Mouse (Mus musculus): ENCODE measurements at regions not wholly inside any gene's neighbourhood (a gene's known extent, or its start where the extent isn't known, plus 50 kb on each side); places are given as distances from the start of the nearest gene placed in this dataset.
A peak's percentile ranks its signal among the peaks of the same experiment; 100 is the strongest.
"Not testable (repeated sequence)": the region's sequence is repeated elsewhere in the genome, so short reads cannot be mapped to it uniquely, and the experiment has no call there.

GRCm38 (mm10) chr8:7323067-7323675 lies 1337.9 kb downstream of the Efnb2 start:
- DNase-seq (ENCODE audit: low spot score in 2 of 2), result no peak

DNA sequence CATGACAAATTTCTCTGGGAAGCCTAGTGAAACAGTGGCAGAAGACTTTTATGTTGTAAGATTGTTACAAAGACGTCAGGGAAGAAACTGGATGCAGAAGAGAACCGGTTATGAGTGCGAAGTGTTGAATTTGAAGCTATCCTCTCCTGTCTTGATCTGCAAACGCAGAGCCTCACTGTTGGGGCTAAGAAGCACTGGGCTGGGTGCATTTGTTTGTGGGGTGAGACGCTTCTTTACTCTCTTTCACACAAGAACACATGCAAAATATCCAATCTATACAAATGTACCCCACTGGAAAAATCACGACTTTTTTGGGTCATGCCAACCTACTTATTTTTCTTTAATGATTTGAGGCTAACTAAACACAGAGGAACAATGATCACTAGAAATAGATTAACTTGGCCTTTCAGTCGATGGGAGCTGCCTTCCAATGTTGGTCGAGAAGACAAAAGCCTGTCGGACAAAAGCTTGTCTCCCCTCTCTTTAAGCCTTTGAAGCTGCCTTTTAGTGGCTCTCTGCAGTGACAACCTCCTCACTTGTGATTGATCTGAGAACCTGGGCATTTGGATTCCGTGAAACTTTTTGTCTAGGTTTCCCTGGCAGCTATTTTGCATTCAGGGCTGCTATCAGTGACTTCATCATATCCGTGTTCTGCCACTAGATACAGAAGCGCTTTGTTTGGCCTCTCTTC lies 1338.5 kb downstream of the Efnb2 start:
- DNase-seq (ENCODE audit: low spot score in 2 of 2), result no peak

DNA sequence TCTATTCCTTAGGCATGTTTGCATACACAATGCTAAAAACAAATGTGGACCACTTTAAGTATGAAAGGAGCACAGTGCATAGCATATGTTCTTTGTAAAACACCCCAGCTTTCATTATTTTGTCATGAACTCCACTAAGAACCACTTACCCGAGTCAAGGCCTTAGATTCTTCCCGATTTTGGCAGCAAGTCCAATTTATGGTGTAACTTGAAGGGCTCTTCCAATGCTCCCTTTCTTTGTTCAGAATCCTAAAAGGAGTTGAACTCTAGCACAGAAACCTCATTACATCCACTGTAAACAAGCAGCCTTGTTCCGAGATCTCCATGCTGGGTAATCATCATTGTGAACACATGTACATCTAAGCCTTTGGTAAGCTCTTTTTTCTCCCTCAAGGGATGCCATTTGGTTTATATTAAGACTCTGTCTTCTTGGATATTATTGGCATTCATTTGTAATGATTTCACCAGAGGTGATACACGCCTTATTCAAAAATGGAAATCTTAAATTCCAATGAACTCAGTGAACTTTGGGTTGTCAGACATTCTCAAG lies 1344.2 kb downstream of the Efnb2 start:
- DNase-seq (ENCODE audit: low spot score in 2 of 2), result no peak

- no peak for DNase-seq (ENCODE audit: low spot score in 2 of 2)
Measured at GRCm38 (mm10) chr8:7309239-7309638, 1351.8 kb downstream of the Efnb2 start.

DNA sequence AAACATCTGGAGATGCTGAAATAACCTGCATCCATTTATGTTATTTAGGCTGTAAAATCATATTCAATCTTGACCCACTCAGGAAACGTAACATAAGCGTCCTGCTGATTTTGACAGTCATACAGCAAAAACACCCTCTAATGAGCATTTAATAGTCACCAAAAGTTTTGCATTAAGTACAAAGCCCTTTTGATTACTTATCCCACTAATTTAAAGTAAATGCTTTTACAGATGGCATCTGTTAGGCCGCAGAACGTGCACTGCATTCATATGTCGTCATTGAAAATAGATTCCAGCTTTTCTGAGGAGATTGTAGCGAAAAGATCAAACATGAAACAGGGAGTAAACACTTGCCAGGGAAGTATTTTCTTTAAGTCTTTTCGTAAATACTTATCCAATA lies 1371.7 kb downstream of the Efnb2 start:
- no peak for DNase-seq (ENCODE audit: low spot score in 2 of 2)

DNA sequence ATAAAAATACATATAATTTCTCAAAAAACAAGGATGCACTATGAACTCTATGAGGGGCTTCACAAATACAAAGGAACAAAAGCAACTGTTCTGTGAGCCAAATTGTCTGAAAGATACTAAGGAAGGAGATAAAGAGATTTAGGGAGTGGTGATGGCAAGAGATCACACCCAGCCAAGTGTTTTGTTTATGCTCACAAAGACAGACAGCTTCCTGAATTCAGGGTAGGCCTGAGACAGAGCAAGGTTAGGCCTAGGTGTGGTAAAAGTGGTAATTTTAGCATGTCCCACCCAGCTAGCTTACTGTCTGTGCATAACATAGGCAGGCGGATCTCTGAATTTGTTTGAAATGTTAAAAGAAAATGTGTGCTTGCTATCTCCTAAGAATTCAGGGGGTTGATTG lies 1374.5 kb downstream of the Efnb2 start:
- DNase-seq (ENCODE audit: low spot score in 2 of 2), result no peak

DNA sequence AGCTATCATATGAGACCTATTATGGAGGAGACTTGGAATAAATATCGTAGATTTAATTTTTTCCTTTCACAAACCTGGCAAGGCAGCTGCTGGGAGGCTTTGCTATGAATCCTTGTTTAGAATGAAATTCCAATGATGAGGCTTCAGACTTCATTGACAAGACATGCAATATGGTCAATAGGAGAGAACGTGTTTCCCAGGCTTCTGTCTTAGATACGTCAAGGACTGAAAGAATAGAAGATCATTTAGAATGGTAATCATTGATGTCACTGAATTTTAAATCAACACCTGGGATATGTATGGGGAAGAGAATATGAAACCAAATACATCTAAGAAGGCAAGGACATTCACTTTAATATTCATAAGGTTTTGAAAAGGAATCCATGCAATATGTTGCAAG lies 1393.6 kb downstream of the Efnb2 start:
- no peak for DNase-seq (ENCODE audit: low spot score in 2 of 2)

DNA sequence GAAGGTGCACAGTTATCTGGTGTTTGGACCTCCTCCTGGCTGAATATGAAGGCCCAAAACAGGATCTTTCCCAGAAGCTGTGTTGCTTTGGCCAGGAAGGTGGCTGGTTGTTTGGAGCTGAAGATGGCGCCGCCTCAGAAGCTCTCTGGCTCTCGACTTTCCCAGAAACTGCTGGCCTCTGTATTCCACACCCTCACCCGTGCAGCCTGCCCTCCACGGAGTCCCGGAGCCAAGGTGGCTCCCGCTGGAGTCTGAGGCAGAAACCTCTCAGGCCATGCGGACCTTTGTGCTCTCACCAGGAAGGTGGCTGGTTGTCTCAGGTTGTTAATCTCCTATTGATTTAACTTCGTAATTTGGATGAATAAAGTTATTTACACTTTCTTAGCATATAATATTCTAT lies 1406.7 kb downstream of the Efnb2 start:
- not testable (repeated sequence) for DNase-seq (ENCODE audit: low spot score in 2 of 2)

DNA sequence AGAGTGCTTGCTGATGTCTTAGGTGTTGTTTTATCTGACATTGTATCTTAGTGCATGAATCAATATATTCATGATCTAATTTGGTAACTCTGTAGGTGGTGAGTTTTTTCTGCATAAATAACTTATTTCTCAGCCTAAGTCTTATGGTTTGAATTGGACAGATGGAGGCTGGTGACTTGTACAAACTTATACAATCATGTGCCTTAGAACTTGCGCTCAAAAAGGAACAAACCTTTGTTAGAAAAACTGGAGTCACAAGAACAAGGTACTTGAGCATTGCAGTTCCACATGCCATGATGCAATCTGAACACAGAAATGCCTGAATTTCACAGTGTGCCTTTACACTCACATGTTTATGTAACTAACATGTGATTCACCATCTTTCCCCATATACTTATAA lies 1420.7 kb downstream of the Efnb2 start:
- no peak for DNase-seq (ENCODE audit: low spot score in 2 of 2)

GRCm38 (mm10) chr8:7234006-7234405 lies 1427.0 kb downstream of the Efnb2 start:
- DNase-seq (ENCODE audit: low spot score in 2 of 2), result no peak

DNA sequence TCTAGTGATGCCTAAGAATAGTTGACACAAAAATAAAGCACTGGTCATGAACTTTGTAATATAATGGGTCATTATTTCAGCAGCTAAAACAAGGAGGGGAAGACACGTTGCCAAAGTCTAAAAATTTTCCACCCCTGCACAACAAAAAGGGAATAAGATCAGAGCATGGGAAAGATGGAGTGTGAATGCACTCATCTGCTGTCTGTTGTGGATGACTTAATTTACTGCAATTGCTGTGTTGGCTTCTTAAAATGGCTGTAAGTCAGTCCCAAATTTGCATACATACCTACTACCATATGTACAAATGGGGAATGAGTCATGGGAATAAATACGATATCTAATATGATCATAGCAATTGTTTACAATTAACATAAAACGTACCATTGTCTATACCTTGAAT lies 1441.7 kb downstream of the Efnb2 start:
- DNase-seq (ENCODE audit: low spot score in 2 of 2), result no peak

DNA sequence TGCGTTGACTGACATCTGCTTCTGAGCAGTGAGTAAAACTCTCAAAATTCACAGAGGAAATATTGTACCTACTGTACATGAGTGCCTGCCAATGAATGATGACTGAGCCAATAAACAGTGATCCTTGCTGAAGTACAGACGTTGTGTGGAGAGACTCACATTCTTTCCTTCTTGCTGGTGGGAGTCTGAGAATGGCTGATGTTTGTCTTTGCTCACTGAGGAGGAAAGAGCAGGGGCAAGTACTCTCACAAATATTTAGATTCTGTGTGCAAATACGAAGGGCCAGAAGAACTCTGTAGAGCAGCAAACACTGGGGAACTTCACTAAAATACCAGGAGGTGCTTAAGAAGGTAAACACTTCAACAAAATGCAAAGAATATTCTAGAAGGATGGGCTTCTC lies 1453.9 kb downstream of the Efnb2 start:
- DNase-seq (ENCODE audit: low spot score in 2 of 2), result no peak

GRCm38 (mm10) chr8:7206596-7206995 lies 1454.4 kb downstream of the Efnb2 start:
- DNase-seq (ENCODE audit: low spot score in 2 of 2), result no peak

DNA sequence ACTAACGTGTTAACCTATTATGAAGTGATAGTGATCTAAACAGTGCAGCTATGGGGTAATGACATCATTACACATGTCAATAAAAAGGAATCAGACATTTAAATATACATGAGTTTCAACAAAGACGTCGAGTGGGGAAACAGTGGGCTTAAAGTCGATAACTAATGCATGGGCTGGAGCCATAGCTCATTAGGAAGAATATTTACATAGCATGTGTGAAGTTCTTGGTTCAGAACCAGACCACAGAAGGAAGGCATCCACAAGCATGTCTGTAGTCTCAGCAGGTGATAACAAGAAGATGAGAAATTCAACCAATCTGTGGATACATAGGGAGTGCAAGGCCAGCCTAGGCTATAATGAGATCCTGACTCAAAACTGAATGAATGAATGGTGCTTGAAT lies 1456.0 kb downstream of the Efnb2 start:
- DNase-seq (ENCODE audit: low spot score in 2 of 2), result no peak

- DNase-seq (ENCODE audit: low spot score in 2 of 2), result no peak
Measured at GRCm38 (mm10) chr8:7190726-7191125, 1470.3 kb downstream of the Efnb2 start.

GRCm38 (mm10) chr8:7163361-7163760 lies 1497.7 kb downstream of the Efnb2 start:
- DNase-seq (ENCODE audit: low spot score in 2 of 2), result no peak

GRCm38 (mm10) chr8:7131746-7132145 lies 1529.3 kb downstream of the Efnb2 start:
- no peak for DNase-seq (ENCODE audit: low spot score in 2 of 2)

DNA sequence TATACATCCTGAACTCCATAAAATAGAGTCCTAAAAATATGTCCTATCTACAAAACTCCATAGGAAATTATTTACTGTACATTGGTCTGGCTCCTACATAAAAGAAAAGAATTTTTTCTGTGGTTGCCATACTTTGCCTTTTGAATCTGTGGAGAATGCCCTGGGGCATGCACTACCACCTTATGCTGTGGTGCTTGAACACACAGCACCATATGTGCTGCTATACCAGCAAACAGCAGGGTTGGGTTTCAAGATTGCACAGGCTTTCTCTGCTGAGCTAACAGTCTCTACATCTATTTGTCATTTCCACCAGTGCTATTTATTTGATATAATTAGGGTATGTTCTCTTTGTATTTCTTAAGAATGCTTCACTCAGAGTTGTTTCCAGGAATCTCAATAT lies 1552.2 kb downstream of the Efnb2 start:
- DNase-seq (ENCODE audit: low spot score in 2 of 2), result no peak

DNA sequence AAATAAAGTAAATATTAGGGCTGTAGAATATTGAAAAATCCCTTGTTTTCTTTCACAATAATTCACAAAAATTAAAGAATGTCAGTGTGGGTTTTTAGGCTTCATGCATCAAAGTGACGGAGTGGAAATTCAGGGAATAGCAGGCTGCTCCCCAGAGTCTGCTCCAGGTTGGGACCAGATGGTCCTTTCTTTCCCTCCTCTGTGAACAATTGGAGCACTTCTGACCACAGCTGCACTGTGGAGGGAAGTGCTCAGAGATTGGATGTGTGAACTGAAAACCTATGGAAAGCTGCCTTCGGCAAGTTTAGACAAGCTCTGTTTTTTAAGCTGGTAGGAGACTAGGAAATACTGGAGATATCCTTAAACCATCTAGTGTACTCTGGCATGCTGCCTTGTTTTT lies 1563.5 kb downstream of the Efnb2 start:
- DNase-seq (ENCODE audit: low spot score in 2 of 2), result peak in 1 of 2 experiments; percentile 6

DNA sequence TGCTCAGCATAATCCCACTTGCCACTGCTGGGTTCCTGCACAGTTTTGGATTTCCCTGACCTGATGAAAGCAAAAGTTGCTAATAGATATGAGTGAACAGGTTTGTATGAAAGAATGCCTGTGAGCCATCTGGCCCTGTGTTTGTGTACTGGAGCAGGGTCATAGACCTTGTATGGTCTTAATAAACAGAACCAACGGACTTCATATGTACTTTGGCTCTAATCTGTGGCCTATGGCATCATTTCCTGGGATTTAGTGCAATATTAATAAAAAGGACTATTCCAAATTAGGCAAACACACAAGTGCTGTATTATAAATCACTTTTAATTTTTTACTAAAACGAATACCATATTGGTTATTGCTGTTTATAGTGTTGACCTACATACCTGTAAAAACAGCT lies 1568.2 kb downstream of the Efnb2 start:
- no peak for DNase-seq (ENCODE audit: low spot score in 2 of 2)

- no peak for DNase-seq (ENCODE audit: low spot score in 2 of 2)
Measured at GRCm38 (mm10) chr8:7088123-7088522, 1572.9 kb downstream of the Efnb2 start.

- DNase-seq (ENCODE audit: low spot score in 2 of 2), result no peak
Measured at GRCm38 (mm10) chr8:7060255-7060656, 1600.8 kb downstream of the Efnb2 start.

- no peak for DNase-seq (ENCODE audit: low spot score in 2 of 2)
Measured at GRCm38 (mm10) chr8:7026247-7026844, 1634.7 kb downstream of the Efnb2 start.

Measured in cerebellum, postnatal 4 days (tissue).